In the genomic region with DNA sequence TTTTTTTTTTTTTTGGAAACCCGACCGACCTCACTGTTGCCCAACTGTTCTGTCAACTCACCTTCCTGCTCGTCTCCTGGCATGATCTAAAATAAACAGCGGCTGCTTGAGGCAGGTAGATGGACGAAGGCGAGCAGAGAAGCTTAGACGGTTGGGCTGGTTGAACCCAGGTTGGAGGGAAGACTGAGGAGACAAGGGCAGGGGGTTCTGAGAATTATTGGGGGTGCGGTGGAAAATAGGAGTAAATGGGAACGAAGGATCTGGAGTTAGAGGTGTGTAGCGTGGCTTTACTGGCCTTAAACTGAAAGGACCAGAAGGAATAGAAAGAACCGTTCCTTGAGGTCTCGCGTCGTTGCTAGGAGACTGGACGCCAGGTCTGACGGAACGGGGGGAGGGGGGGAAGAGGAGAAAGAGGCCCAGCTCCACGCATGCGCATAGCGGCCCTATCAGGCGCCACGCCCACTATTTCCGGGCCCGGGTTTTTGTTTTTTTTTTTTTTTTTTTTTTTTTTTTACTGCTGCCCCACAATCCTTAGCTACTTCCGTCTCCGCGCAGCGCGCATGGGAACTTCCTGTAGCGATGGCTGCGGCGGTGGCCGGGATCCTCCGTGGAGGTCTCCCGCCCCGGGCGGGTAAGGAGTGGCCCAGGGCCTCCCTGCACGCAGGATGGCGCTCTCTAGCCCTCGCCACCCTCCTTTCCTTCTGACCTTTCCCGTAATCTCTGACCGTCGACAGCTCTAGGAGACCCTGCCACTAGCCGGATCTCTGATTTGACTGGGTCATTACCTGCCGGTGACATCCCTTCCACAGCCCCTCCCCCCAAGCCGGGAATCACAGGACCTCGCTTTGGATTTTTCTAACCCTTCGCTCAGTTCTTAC, we compare ENCODE assay signal across 8 mouse cellular contexts. TPM values are rescaled to one million over a fixed set of nuclear protein-coding genes. Genes with fewer than 3 reads are reported as not detected.
DNase-seq lines count a peak whose midpoint lies in the region; ATAC-seq and TF ChIP-seq lines count a peak whose summit lies in the region.

Gene Lrrc46 (minus strand): TSS at position 386 of the 878 bp plus-strand sequence.
Gene Mrpl10 (plus strand): TSS at position 539 of the 878 bp plus-strand sequence.

- peak within 1 kb of the TSS; percentile 80 for H3K27ac ChIP-seq in bone marrow, adult 2 months (ENCODE audit: control insufficient read depth, insufficient read depth, low read depth, low read length, poor library complexity)
- peak within 1 kb of the TSS; percentile 25; the same call in 1 of the 2 replicates for H3K27ac ChIP-seq in embryonic facial prominence, embryonic 14.5 days (replicated peaks; ENCODE audit: low read depth, low read length)
- H3K27ac ChIP-seq in limb, embryonic 13.5 days, result 0 out of 2 replicates have a peak within 1 kb of the TSS, but pooled peaks have one; percentile 55
- peak within 1 kb of the TSS; percentile 86 for H3K27ac ChIP-seq in midbrain, embryonic 15.5 days

- peak; percentile 96 for DNase-seq in A20 (ENCODE audit: low read depth, low spot score)
- DNase-seq in embryonic facial prominence, embryonic 14.5 days (ENCODE audit: low spot score), result peak; percentile 96
- peak; percentile 76 for DNase-seq in heart, adult 8-10 months (ENCODE audit: low spot score)
- DNase-seq in kidney, adult 8-10 months, result peak; percentile 73 to 85
- DNase-seq in spleen, adult 18-20 months, result peak; percentile 79 to 87

- WGBS in bone marrow, adult 2 months, result under 1% methylated on average over 48 of the region's 48 CpGs
- 1% methylated on average over 36 of the region's 48 CpGs for WGBS in embryonic facial prominence, embryonic 14.5 days
- WGBS in limb, embryonic 13.5 days, result under 1% methylated on average over 48 of the region's 48 CpGs
- WGBS in midbrain, embryonic 15.5 days, result under 1% methylated on average over 48 of the region's 48 CpGs

- H3K27me3 ChIP-seq in embryonic facial prominence, embryonic 14.5 days (replicated peaks; ENCODE audit: control insufficient read depth, insufficient read depth, low read length), result no peaks in the 10 kb centered on the region
- H3K27me3 ChIP-seq in limb, embryonic 13.5 days, result no peaks in the 10 kb centered on the region
- no peaks in the 10 kb centered on the region for H3K27me3 ChIP-seq in midbrain, embryonic 15.5 days (replicated peaks)

- peak within 1 kb of the TSS; percentile 81 for H3K4me2 ChIP-seq in embryonic facial prominence, embryonic 14.5 days (ENCODE audit: low read depth, low read length)
- H3K4me2 ChIP-seq in limb, embryonic 13.5 days (replicated peaks), result peak within 1 kb of the TSS; percentile 89
- peak within 1 kb of the TSS; percentile 75 for H3K4me2 ChIP-seq in midbrain, embryonic 15.5 days

- H3K4me3 ChIP-seq in bone marrow, adult 2 months (replicated peaks; ENCODE audit: control insufficient read depth, low read depth, low read length), result peak within 1 kb of the TSS; percentile 99
- H3K4me3 ChIP-seq in embryonic facial prominence, embryonic 14.5 days (ENCODE audit: low read depth, low read length), result peak within 1 kb of the TSS; percentile 68
- peak within 1 kb of the TSS; percentile 82 for H3K4me3 ChIP-seq in limb, embryonic 13.5 days
- H3K4me3 ChIP-seq in midbrain, embryonic 15.5 days, result peak within 1 kb of the TSS; percentile 91

- TF ChIP-seq CTCF in bone marrow, adult 2 months (IDR thresholded peaks at IDR 0.05; ENCODE audit: control insufficient read depth, insufficient read depth, low read length), result no peak

- H3K36me3 ChIP-seq in embryonic facial prominence, embryonic 14.5 days (ENCODE audit: control insufficient read depth, insufficient read depth, low read length), result peaks cover 18% of the 10 kb centered on the region
- H3K36me3 ChIP-seq in limb, embryonic 13.5 days, result peaks cover 22% of the 10 kb centered on the region
- no peaks in the 10 kb centered on the region for H3K36me3 ChIP-seq in midbrain, embryonic 15.5 days (replicated peaks)

- ATAC-seq in embryonic facial prominence, embryonic 14.5 days (ENCODE audit: low read depth), result peak; percentile 91
- peak; percentile 94 for ATAC-seq in limb, embryonic 13.5 days (ENCODE audit: low FRiP score, low read depth)
- ATAC-seq in midbrain, embryonic 15.5 days (replicated peaks), result peak; percentile 95

- peak within 1 kb of the TSS; percentile 80 for H3K9ac ChIP-seq in embryonic facial prominence, embryonic 14.5 days (ENCODE audit: low read depth, low read length)
- H3K9ac ChIP-seq in limb, embryonic 13.5 days, result peak within 1 kb of the TSS; percentile 91
- peak within 1 kb of the TSS; percentile 97 for H3K9ac ChIP-seq in midbrain, embryonic 15.5 days

- H3K9me3 ChIP-seq in embryonic facial prominence, embryonic 14.5 days (ENCODE audit: control insufficient read depth, low read length), result no peaks in the 10 kb centered on the region
- H3K9me3 ChIP-seq in limb, embryonic 13.5 days, result no peaks in the 10 kb centered on the region
- H3K9me3 ChIP-seq in midbrain, embryonic 15.5 days, result no peaks in the 10 kb centered on the region

- peak; percentile 85; the same call in 1 of the 2 replicates for TF ChIP-seq POLR2A in bone marrow, adult 2 months (IDR thresholded peaks at IDR 0.05; ENCODE audit: borderline replicate concordance, control insufficient read depth, low read depth, low read length)

- peaks cover 2% of the 10 kb centered on the region; the same call in 1 of the 2 replicates for H3K4me1 ChIP-seq in bone marrow, adult 2 months (ENCODE audit: control insufficient read depth, insufficient read depth, low read length)
- H3K4me1 ChIP-seq in embryonic facial prominence, embryonic 14.5 days (ENCODE audit: control insufficient read depth, insufficient read depth, low read length), result peaks cover 7% of the 10 kb centered on the region
- H3K4me1 ChIP-seq in limb, embryonic 13.5 days, result peaks cover 13% of the 10 kb centered on the region
- peaks cover 15% of the 10 kb centered on the region for H3K4me1 ChIP-seq in midbrain, embryonic 15.5 days

RNA-seq across cellular contexts. Expression of gene Lrrc46, which starts in this region (rescaled TPM):
- polyA plus RNA-seq in bone marrow, adult 2 months (2011; ENCODE audit: insufficient read depth, insufficient read length, low replicate concordance, missing spikeins), result not detected in 2 replicates
- 2.5 and 7.3 TPM in 2 replicates for polyA plus RNA-seq in embryonic facial prominence, embryonic 14.5 days (2014; fragmentation: Nextera tagmentation; extraction: Ambion mirVana)
- under 1 TPM in 2 of 4 experiments, not detected in 2; 0.26 to 0.33 TPM for total RNA-seq in heart, adult 8-10 months (2022)
- 0.92 and 0.98 TPM in 2 replicates for polyA plus RNA-seq in limb, embryonic 13.5 days (2015; fragmentation: Nextera tagmentation; extraction: Ambion mirVana)
- polyA plus RNA-seq in midbrain, embryonic 15.5 days (2015; fragmentation: Nextera tagmentation; extraction: Ambion mirVana), result 3.4 and 3.8 TPM in 2 replicates

RNA-seq across cellular contexts. Expression of gene Mrpl10, which starts in this region (rescaled TPM):
- polyA plus RNA-seq in bone marrow, adult 2 months (2011; ENCODE audit: insufficient read depth, insufficient read length, low replicate concordance, missing spikeins), result 21.1 and 25.1 TPM in 2 replicates
- 68.9 and 78.1 TPM in 2 replicates for polyA plus RNA-seq in embryonic facial prominence, embryonic 14.5 days (2014; fragmentation: Nextera tagmentation; extraction: Ambion mirVana)
- total RNA-seq in heart, adult 8-10 months (2022), result 100 to 1,000 TPM in 2 of 4 experiments, 10 to 100 TPM in 2; 80.1 to 101 (median 97.6) TPM
- polyA plus RNA-seq in limb, embryonic 13.5 days (2015; fragmentation: Nextera tagmentation; extraction: Ambion mirVana), result 81.9 and 83.2 TPM in 2 replicates
- polyA plus RNA-seq in midbrain, embryonic 15.5 days (2015; fragmentation: Nextera tagmentation; extraction: Ambion mirVana), result 54.5 and 60.2 TPM in 2 replicates

Comparison
In these comparisons a context has a peak if more than half of its experiments do, and no peak if none do; other contexts are left out.
1. Peak in every context shown above with its lines: DNase-seq, ATAC-seq, H3K4me3 ChIP-seq and H3K27ac ChIP-seq.
2. H3K27ac ChIP-seq: peak in every context shown above with its lines; median percentile 86 in midbrain, embryonic 15.5 days; 80 in bone marrow, adult 2 months; 55 in limb, embryonic 13.5 days; 25 in embryonic facial prominence, embryonic 14.5 days.